In genomic region chr2:167925841-167926800, GRCm38 (mm10) we compare ENCODE assay signal across 9 mouse cellular contexts. TPM values are rescaled to one million over a fixed set of nuclear protein-coding genes. Genes with fewer than 3 reads are reported as not detected.
DNase-seq lines count a peak whose midpoint lies in the region; ATAC-seq and TF ChIP-seq lines count a peak whose summit lies in the region.
"Had no signal": no experiment of that assay in that cellular context is flagged by ENCODE, and none has a peak within 500 bp of the region (broad histone marks: within the 10 kb centered on the region; RNA-seq: fewer than 3 reads in every experiment).

No protein-coding gene starts in this region.

- intact Hi-C loops in gastrocnemius, adult 2 months (cut with DNase I): no loop called here
- intact Hi-C loops in gastrocnemius, postnatal 36 days (cut with DNase I): no loop called here

- H3K4me1 ChIP-seq in lung, adult 2 months (ENCODE audit: control insufficient read depth, insufficient read depth, low read length): peaks cover 7% of the 10 kb centered on the region
- no peaks in the 10 kb centered on the region for H3K4me1 ChIP-seq in intestine, postnatal 0 days (replicated peaks; ENCODE audit: control insufficient read depth, insufficient read depth, low read length)

- no peak for TF ChIP-seq POLR2A in lung, adult 2 months (IDR thresholded peaks at IDR 0.05; ENCODE audit: borderline replicate concordance, extremely low read depth, low read depth, low read length)

- ATAC-seq in intestine, postnatal 0 days: no peak
- ATAC-seq in neutrophil, adult 5-6 weeks (ENCODE audit: extremely low read depth, insufficient number of reproducible peaks, low FRiP score, poor library complexity, severe bottlenecking): peak; percentile 18; the same call in 1 of the 2 replicates

- no peaks in the 10 kb centered on the region for H3K27me3 ChIP-seq in intestine, postnatal 0 days (replicated peaks; ENCODE audit: control insufficient read depth, insufficient read depth, low read length)
- H3K27me3 ChIP-seq: forebrain, embryonic 13.5 days had no signal

- no peak overlapping the region for H3K4me2 ChIP-seq in intestine, postnatal 0 days (replicated peaks; ENCODE audit: low read depth)

- WGBS in lung, adult 2 months: 69% methylated on average over 11 of the region's 11 CpGs
- WGBS in intestine, postnatal 0 days: 79% methylated on average over 11 of the region's 11 CpGs

- H3K27ac ChIP-seq in gastrocnemius, adult 2 months: peak overlapping the region; percentile 89
- H3K27ac ChIP-seq in intestine, postnatal 0 days (ENCODE audit: low read depth, low read length): peak overlapping the region; percentile 31; the same call in 1 of the 2 replicates
- H3K27ac ChIP-seq: forebrain, embryonic 13.5 days had no signal

- DNase-seq in gastrocnemius, adult 2 months: no peak
- DNase-seq in gastrocnemius, postnatal 36 days: no peak
- peak; percentile 19 for DNase-seq in lung, adult 2 months
- DNase-seq in lung, postnatal 10 days: no peak
- DNase-seq in frontal cortex, postnatal 25 days (ENCODE audit: low spot score in 2 of 2): no peak
- DNase-seq in ovary, postnatal 36 days (ENCODE audit: low spot score): no peak

- TF ChIP-seq CTCF in gastrocnemius, adult 2 months (IDR thresholded peaks at IDR 0.05): no peak
- TF ChIP-seq CTCF in lung, adult 2 months (IDR thresholded peaks at IDR 0.05; ENCODE audit: insufficient read depth, low read length): no peak
- TF ChIP-seq CTCF in intestine, postnatal 0 days (IDR thresholded peaks at IDR 0.05; ENCODE audit: low read depth): no peak

- H3K9ac ChIP-seq in intestine, postnatal 0 days (ENCODE audit: low read depth, low read length): no peak overlapping the region

- no peaks in the 10 kb centered on the region for H3K36me3 ChIP-seq in intestine, postnatal 0 days (ENCODE audit: control insufficient read depth, insufficient read depth)

- H3K4me3 ChIP-seq in gastrocnemius, adult 2 months: peak overlapping the region; percentile 72
- H3K4me3 ChIP-seq in lung, adult 2 months (replicated peaks; ENCODE audit: extremely low read depth, low read depth, low read length): no peak overlapping the region
- H3K4me3 ChIP-seq in intestine, postnatal 0 days (ENCODE audit: low read depth, low read length): no peak overlapping the region

- H3K9me3 ChIP-seq in intestine, postnatal 0 days (ENCODE audit: control insufficient read depth): no peaks in the 10 kb centered on the region
- H3K9me3 ChIP-seq: forebrain, embryonic 13.5 days had no signal

RNA-seq across cellular contexts. Expression of gene Ptpn1, which starts 5.7 kb away (rescaled TPM):
- total RNA-seq in gastrocnemius, adult 2 months (2021): 10 to 100 TPM; 15.4 to 19.6 TPM
- 10 to 100 TPM; 12.5 to 14.9 TPM for total RNA-seq in gastrocnemius, postnatal 36 days (2021)
- polyA plus RNA-seq in lung, adult 2 months (2012; rRNA removed): 65.9 and 69.9 TPM in 2 replicates
- polyA plus RNA-seq in intestine, postnatal 0 days (2015; fragmentation: Nextera tagmentation; extraction: Ambion mirVana): 30.5 and 33.5 TPM in 2 replicates
- 159 and 218 TPM in 2 replicates for total RNA-seq in neutrophil, adult 5-6 weeks (2017)
